Mouse (Mus musculus): Measurements from ENCODE around the gene Ccdc124. TPM values are rescaled to one million over a fixed set of nuclear protein-coding genes. Genes with fewer than 3 reads are reported as not detected.
A peak's percentile ranks its signal among the peaks of the same experiment; 100 is the strongest.

Gene Ccdc124
- polyA plus RNA-seq, 1 experiment from 2014 or later: 87.2 TPM

DNA sequence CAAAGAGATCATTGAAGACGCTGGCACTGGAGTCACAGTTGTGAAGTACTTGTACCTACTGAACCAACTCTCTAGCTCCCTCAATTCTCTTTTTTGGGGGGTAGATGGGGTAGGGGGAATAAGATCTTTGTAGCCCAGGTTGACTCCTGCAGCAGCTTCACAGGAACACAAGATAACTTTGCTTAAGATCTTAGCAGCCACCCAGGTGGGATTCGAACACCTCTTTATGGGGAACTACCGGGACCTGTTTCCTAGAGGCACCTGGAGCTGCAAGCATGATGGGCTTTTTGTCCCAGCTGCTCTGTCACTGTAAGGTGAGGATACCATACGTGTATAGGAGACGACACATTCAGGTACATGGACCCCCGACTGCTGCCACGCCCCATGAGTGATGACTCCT, 7.2 kb downstream of the Ccdc124 start:
- no peak overlapping the region for H3K4me2 ChIP-seq (ENCODE audit: low read length)
- 82% methylated on average over 7 of the region's 7 CpGs for WGBS

DNA sequence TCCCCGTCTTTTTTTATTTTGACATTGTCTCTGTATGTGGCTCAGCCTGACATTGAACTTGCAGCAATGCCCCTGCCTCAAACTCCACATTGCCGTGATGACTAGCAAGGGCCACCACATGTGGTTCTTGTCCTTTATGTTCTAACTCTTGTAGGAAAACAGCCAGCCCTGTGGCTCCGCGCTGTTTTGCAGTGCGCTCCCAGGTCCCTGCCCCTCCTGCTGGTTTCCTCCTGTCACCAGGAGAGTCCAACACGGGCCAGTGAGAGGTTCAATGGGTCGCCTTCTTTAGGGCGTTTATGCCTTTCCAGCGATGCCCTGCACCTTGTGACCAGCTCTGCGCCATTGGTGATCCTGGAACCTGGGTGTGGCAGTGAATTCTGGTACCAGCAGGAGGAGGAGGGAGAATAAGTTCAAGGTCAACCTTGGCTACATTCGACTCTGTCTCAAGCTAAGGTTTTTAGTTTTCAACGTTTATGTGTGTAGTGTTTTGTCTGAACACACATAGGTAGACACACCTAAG, 7.7 kb downstream of the Ccdc124 start:
- Histone ChIP-seq H3K4me2 (ENCODE audit: low read length) (peak overlapping the region; percentile 88), H3K36me3 (ENCODE audit: insufficient read depth, low read length) (no peaks in the 10 kb centered on the region), H3K27ac (peak overlapping the region; percentile 74), H3K9me3 (replicated peaks; ENCODE audit: low read length) (no peaks in the 10 kb centered on the region), H3K9ac (ENCODE audit: low read depth, low read length) (peak overlapping the region; percentile 41; the same call in 1 of the 2 replicates), H3K4me1 (replicated peaks; ENCODE audit: insufficient read depth, low read length) (peaks cover 35% of the 10 kb centered on the region), H3K4me3 (replicated peaks; ENCODE audit: low read depth, low read length) (peak overlapping the region; percentile 54; the same call in 1 of the 2 replicates), H3K27me3 (ENCODE audit: insufficient read depth, low read length) (peaks cover 19% of the 10 kb centered on the region)
- no peak for DNase-seq (ENCODE audit: low spot score)
- 3% methylated on average over 12 of the region's 12 CpGs for WGBS
- ATAC-seq (replicated peaks; ENCODE audit: low FRiP score, low read depth): peak; percentile 5; the same call in 1 of the 2 replicates
- peak; percentile 11; the same call in 1 of the 2 replicates for TF ChIP-seq CTCF (IDR thresholded peaks at IDR 0.05; ENCODE audit: low read depth)

More for the DNA sequence above, 7.2 kb downstream of the Ccdc124 start:
- Histone ChIP-seq H3K9me3 (replicated peaks; ENCODE audit: low read length) (no peaks in the 10 kb centered on the region), H3K27ac (peak overlapping the region; percentile 74; the same call in 1 of the 2 replicates), H3K9ac (ENCODE audit: low read depth, low read length) (no peak overlapping the region), H3K4me3 (replicated peaks; ENCODE audit: low read depth, low read length) (no peak overlapping the region), H3K36me3 (ENCODE audit: insufficient read depth, low read length) (no peaks in the 10 kb centered on the region), H3K4me1 (replicated peaks; ENCODE audit: insufficient read depth, low read length) (peaks cover 35% of the 10 kb centered on the region), H3K27me3 (ENCODE audit: insufficient read depth, low read length) (peaks cover 15% of the 10 kb centered on the region; the same call in 1 of the 2 replicates)
- DNase-seq (ENCODE audit: low spot score): no peak
- ATAC-seq (replicated peaks; ENCODE audit: low FRiP score, low read depth): no peak
- TF ChIP-seq CTCF (IDR thresholded peaks at IDR 0.05; ENCODE audit: low read depth): no peak

- peak; percentile 85 for ATAC-seq (replicated peaks; ENCODE audit: low FRiP score, low read depth)
- Histone ChIP-seq H3K4me1 (replicated peaks; ENCODE audit: insufficient read depth, low read length) (peaks cover 35% of the 10 kb centered on the region), H3K4me3 (replicated peaks; ENCODE audit: low read depth, low read length) (peak overlapping the region; percentile 54)
Measured at GRCm38 (mm10) chr8:70865350-70866000, 8.3 kb downstream of the Ccdc124 start.

DNA sequence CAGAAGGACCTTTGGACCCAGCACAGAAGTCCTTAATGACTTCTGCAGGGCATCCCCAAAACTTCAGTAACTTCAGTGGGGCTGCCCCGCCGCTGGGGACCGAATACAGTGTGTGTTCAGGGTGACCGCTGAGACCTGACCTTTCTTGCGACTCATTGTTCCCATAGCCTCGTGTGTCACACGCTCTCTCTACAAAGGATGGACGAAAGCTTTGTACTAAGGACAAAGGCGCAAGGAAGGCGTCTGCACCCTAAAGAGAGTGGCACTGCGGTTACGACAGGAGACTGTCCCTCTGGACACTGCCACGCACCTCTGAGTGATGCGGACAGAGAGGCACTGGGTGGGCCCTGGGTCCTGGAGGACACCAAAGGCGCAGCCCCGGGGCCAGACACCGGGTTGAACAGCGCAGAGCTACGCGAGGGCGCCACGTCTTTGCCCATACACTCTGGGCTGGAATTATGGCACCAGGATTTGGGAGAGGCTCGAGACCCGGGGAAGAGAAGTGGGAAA, 9.0 kb downstream of the Ccdc124 start:
- H3K9ac ChIP-seq (ENCODE audit: low read depth, low read length): peak overlapping the region; percentile 41; the same call in 1 of the 2 replicates
- peak overlapping the region; percentile 69 for H3K27ac ChIP-seq
- no peaks in the 10 kb centered on the region for H3K9me3 ChIP-seq (replicated peaks; ENCODE audit: low read length)
- ATAC-seq (replicated peaks; ENCODE audit: low FRiP score, low read depth) (no peak), DNase-seq (ENCODE audit: low spot score) (no peak)
- peak overlapping the region; percentile 54 for H3K4me3 ChIP-seq (replicated peaks; ENCODE audit: low read depth, low read length)
- 2% methylated on average over 24 of the region's 24 CpGs for WGBS
- H3K27me3 ChIP-seq (ENCODE audit: insufficient read depth, low read length): peaks cover 19% of the 10 kb centered on the region
- peak overlapping the region; percentile 88 for H3K4me2 ChIP-seq (ENCODE audit: low read length)
- H3K4me1 ChIP-seq (replicated peaks; ENCODE audit: insufficient read depth, low read length): peaks cover 35% of the 10 kb centered on the region
- H3K36me3 ChIP-seq (ENCODE audit: insufficient read depth, low read length): no peaks in the 10 kb centered on the region
- no peak for TF ChIP-seq CTCF (IDR thresholded peaks at IDR 0.05; ENCODE audit: low read depth)

More at GRCm38 (mm10) chr8:70865350-70866000, 8.3 kb downstream of the Ccdc124 start:
- no peaks in the 10 kb centered on the region for H3K36me3 ChIP-seq (ENCODE audit: insufficient read depth, low read length)
- peak; percentile 100 for DNase-seq (ENCODE audit: low spot score)
- H3K27me3 ChIP-seq (ENCODE audit: insufficient read depth, low read length): peaks cover 19% of the 10 kb centered on the region
- no peaks in the 10 kb centered on the region for H3K9me3 ChIP-seq (replicated peaks; ENCODE audit: low read length)
- no peak for TF ChIP-seq CTCF (IDR thresholded peaks at IDR 0.05; ENCODE audit: low read depth)
- under 1% methylated on average over 46 of the region's 46 CpGs for WGBS
- peak overlapping the region; percentile 41; the same call in 1 of the 2 replicates for H3K9ac ChIP-seq (ENCODE audit: low read depth, low read length)
- peak overlapping the region; percentile 74 for H3K27ac ChIP-seq
- peak overlapping the region; percentile 88 for H3K4me2 ChIP-seq (ENCODE audit: low read length)

DNA sequence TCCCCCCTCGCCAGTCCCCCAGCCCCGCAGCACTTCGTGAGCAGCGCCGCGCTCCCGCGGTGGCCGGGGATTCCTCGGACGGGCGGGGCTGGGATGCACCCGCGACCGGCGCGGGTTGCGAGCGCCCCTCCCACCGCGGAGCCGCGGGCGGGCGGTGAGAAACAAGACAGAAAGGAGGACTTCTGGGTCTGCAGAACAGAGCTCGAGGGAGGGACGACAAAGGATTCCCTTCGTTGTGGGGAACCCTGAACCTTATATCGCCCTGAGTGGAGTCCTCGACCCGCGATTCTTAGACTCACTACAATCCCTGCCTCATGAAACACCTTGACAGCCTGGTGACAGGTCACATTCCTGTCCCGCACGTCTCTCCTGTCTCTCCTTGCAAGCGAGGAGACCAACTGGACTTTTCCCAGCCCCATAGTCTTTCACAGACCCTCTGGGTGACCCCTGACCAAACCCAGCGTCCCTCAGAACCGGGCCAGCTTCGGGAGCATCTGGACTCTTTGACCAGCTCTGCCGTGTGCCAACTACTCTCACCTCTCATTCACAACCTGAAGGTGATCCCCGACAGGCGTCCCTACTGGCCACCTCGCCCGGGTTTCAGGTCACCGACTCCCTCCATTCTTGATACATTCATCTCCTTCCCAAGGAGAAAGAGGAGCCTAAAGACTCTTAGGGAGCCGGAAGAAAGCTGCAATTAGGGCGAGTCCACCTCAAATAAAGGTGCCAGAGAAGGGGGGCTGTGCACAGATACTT, 9.6 kb downstream of the Ccdc124 start:
- WGBS: 2% methylated on average over 43 of the region's 46 CpGs
- peak overlapping the region; percentile 65; the same call in 1 of the 2 replicates for H3K9ac ChIP-seq (ENCODE audit: low read depth, low read length)
- no peak for ATAC-seq (replicated peaks; ENCODE audit: low FRiP score, low read depth)

More for the DNA sequence above, 9.6 kb downstream of the Ccdc124 start:
- no peaks in the 10 kb centered on the region for H3K36me3 ChIP-seq (ENCODE audit: insufficient read depth, low read length)
- peaks cover 35% of the 10 kb centered on the region for H3K4me1 ChIP-seq (replicated peaks; ENCODE audit: insufficient read depth, low read length)
- peak overlapping the region; percentile 50 for H3K4me3 ChIP-seq (replicated peaks; ENCODE audit: low read depth, low read length)
- peaks cover 19% of the 10 kb centered on the region for H3K27me3 ChIP-seq (ENCODE audit: insufficient read depth, low read length)
- 0 out of 2 replicates have a peak overlapping the region, but pooled peaks have one; percentile 42 for H3K27ac ChIP-seq
- no peak for DNase-seq (ENCODE audit: low spot score)
- no peak for TF ChIP-seq CTCF (IDR thresholded peaks at IDR 0.05; ENCODE audit: low read depth)
- peak overlapping the region; percentile 88 for H3K4me2 ChIP-seq (ENCODE audit: low read length)
- H3K9me3 ChIP-seq (replicated peaks; ENCODE audit: low read length): no peaks in the 10 kb centered on the region
